Mouse (Mus musculus): ENCODE measurements around the gene Kif1a. TPM values are rescaled to one million over a fixed set of nuclear protein-coding genes. Genes with fewer than 3 reads are reported as not detected.

The Kif1a gene
- polyA plus RNA-seq (2012; rRNA removed): 290 and 291 TPM in 2 replicates

DNA sequence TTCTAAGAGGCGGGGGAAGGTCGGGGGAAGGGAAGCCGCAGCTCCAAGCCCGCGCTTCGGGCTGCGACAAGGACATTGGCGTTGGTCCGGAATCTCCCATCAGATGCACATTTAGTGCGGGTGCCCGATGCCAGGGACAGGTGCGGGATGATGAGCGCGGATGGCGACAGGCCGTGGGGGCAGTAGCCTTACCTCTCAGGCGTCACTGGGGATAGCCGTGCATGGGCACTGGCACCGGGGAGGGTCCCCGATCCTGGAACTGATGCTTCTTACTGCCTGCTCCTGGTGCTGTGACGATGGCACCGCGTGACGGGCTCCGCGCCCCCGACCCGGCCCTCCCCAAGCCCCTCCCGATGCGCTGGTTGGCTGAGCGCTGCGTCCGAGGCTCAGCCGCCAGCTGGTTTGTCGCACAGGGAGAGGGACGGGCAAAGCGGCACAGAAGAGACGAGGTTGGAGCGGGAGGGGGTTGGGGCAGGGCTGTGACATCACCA is at the start of gene Kif1a:
Kif1a (minus strand) TSS at position 381 of the 491 bp plus-strand sequence.
- peaks cover 19% of the 10 kb centered on the region for H3K4me1 ChIP-seq (ENCODE audit: control insufficient read depth, insufficient read depth, low read length)
- peak within 1 kb of the TSS; percentile 73 for H3K27ac ChIP-seq (ENCODE audit: insufficient read depth, low read length)
- peak within 1 kb of the TSS; percentile 61 for H3K4me3 ChIP-seq (replicated peaks; ENCODE audit: insufficient read depth, low read depth, low read length)
- TF ChIP-seq POLR2A (IDR thresholded peaks at IDR 0.05; ENCODE audit: borderline replicate concordance, insufficient read depth, low read length): peak; percentile 82
- TF ChIP-seq CTCF (IDR thresholded peaks at IDR 0.05; ENCODE audit: borderline replicate concordance, insufficient read depth, low read depth, low read length): no peak
- no peaks in the 10 kb centered on the region for H3K27me3 ChIP-seq (ENCODE audit: control insufficient read depth, insufficient read depth, low read length)
- peak; percentile 91 to 94 for DNase-seq
- WGBS: under 1% methylated on average over 37 of the region's 39 CpGs

DNA sequence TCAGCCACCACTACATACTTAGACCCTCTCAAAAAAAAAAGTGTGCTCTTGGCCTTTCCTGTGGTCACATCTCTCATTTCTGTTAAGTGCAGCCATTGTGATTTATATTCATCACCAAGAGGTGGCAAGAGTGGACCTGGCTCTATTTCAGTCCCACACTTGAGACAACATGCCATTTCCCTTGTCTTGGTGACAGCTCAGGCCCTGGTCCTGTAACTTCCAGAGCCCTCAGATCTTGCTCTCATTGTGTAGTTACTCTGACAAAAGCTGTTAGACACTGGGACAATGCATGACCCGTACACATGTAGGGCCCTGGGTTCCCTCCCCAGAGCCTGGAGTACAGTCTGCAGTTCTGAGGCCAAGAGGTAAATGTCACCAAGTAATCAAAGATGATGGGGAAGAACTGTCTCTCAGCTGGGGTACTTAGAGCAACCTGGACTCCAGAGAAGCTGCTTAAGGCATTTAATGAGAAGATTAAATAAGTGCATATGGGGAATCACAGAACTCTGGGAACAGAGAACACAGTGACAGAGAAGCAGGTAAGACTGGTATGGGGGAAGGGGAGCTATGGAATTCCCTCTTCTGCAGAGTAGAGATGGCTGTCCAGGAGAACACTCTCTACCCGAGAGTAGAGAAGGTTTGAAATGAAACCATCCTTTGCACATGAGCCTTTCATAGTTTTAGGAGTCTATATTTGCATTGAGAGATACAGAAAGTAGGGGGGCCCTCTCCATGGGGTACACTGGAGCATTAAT is 49.3 kb upstream of the Kif1a start:
- Histone ChIP-seq H3K4me3 (replicated peaks; ENCODE audit: insufficient read depth, low read depth, low read length) (no peak overlapping the region), H3K27me3 (ENCODE audit: control insufficient read depth, insufficient read depth, low read length) (no peaks in the 10 kb centered on the region), H3K4me1 (ENCODE audit: control insufficient read depth, insufficient read depth, low read length) (no peaks in the 10 kb centered on the region), H3K27ac (ENCODE audit: insufficient read depth, low read length) (no peak overlapping the region)
- TF ChIP-seq CTCF (IDR thresholded peaks at IDR 0.05; ENCODE audit: borderline replicate concordance, insufficient read depth, low read depth, low read length): no peak
- no peak for TF ChIP-seq POLR2A (IDR thresholded peaks at IDR 0.05; ENCODE audit: borderline replicate concordance, insufficient read depth, low read length)
- 63% methylated on average over 2 of the region's 2 CpGs for WGBS
- DNase-seq: no peak

- TF ChIP-seq CTCF (IDR thresholded peaks at IDR 0.05; ENCODE audit: borderline replicate concordance, insufficient read depth, low read depth, low read length) (no peak), POLR2A (IDR thresholded peaks at IDR 0.05; ENCODE audit: borderline replicate concordance, insufficient read depth, low read length) (no peak)
- Histone ChIP-seq H3K27me3 (ENCODE audit: control insufficient read depth, insufficient read depth, low read length) (no peaks in the 10 kb centered on the region), H3K4me3 (replicated peaks; ENCODE audit: insufficient read depth, low read depth, low read length) (no peak overlapping the region), H3K4me1 (ENCODE audit: control insufficient read depth, insufficient read depth, low read length) (no peaks in the 10 kb centered on the region), H3K27ac (ENCODE audit: insufficient read depth, low read length) (no peak overlapping the region)
- WGBS: 25% methylated on average over 9 of the region's 9 CpGs
- no peak for DNase-seq
These were observed 42.4 kb upstream of the Kif1a start for GRCm38 (mm10) chr1:93144176-93144575.

DNA sequence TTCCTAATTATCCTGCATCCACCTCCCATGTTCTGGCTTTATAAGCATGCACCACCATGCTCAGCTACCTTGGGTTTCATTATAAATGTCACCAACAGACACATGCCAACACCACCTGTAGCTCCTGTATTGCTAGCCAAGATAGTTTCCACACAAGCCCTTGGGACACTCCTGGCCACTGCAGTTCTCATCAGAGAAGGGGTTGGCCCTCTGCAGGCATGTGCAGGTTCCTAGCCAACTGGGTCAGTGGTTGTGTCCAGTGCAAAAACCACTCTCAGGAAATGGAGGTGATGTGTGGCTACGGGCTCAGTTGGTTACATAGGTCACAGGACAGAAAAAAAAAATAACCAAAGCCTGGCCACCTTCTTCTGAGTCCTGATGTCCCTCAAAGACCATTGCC is 41.1 kb upstream of the Kif1a start:
- TF ChIP-seq CTCF (IDR thresholded peaks at IDR 0.05; ENCODE audit: borderline replicate concordance, insufficient read depth, low read depth, low read length): no peak
- no peak for TF ChIP-seq POLR2A (IDR thresholded peaks at IDR 0.05; ENCODE audit: borderline replicate concordance, insufficient read depth, low read length)
- H3K4me1 ChIP-seq (ENCODE audit: control insufficient read depth, insufficient read depth, low read length): no peaks in the 10 kb centered on the region
- no peak overlapping the region for H3K27ac ChIP-seq (ENCODE audit: insufficient read depth, low read length)
- 91% methylated on average over 1 of the region's 1 CpGs for WGBS
- no peak for DNase-seq
- no peaks in the 10 kb centered on the region for H3K27me3 ChIP-seq (ENCODE audit: control insufficient read depth, insufficient read depth, low read length)
- H3K4me3 ChIP-seq (replicated peaks; ENCODE audit: insufficient read depth, low read depth, low read length): no peak overlapping the region

- DNase-seq: no peak
- no peak overlapping the region for H3K27ac ChIP-seq (ENCODE audit: insufficient read depth, low read length)
- no peaks in the 10 kb centered on the region for H3K27me3 ChIP-seq (ENCODE audit: control insufficient read depth, insufficient read depth, low read length)
- 71% methylated on average over 7 of the region's 7 CpGs for WGBS
- H3K4me3 ChIP-seq (replicated peaks; ENCODE audit: insufficient read depth, low read depth, low read length): no peak overlapping the region
- no peak for TF ChIP-seq POLR2A (IDR thresholded peaks at IDR 0.05; ENCODE audit: borderline replicate concordance, insufficient read depth, low read length)
- TF ChIP-seq CTCF (IDR thresholded peaks at IDR 0.05; ENCODE audit: borderline replicate concordance, insufficient read depth, low read depth, low read length): no peak
- no peaks in the 10 kb centered on the region for H3K4me1 ChIP-seq (ENCODE audit: control insufficient read depth, insufficient read depth, low read length)
These were observed 38.0 kb upstream of the Kif1a start for GRCm38 (mm10) chr1:93139713-93140112.

DNA sequence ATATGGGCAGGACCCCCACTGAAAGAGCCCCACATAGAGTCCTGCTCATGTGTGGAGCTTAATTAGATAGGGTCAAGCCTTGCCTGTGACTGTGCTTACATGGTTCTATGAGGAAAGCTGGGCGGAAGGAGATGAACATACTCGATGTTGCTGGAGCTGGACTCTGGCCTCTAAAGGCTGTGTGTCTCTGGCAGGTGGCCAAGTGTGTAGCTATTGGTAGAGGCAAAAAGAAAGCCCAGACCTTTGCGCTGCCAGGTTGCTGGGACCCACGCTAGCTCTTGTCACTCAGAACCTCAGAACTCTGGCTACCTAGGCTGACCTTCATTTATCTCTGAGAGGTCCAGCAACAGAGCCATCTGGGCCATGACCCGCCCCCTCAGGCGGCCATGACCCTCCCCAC is 36.8 kb upstream of the Kif1a start:
- TF ChIP-seq POLR2A (IDR thresholded peaks at IDR 0.05; ENCODE audit: borderline replicate concordance, insufficient read depth, low read length) (no peak), CTCF (IDR thresholded peaks at IDR 0.05; ENCODE audit: borderline replicate concordance, insufficient read depth, low read depth, low read length) (no peak)
- DNase-seq: no peak
- WGBS: 52% methylated on average over 6 of the region's 6 CpGs
- Histone ChIP-seq H3K27me3 (ENCODE audit: control insufficient read depth, insufficient read depth, low read length) (no peaks in the 10 kb centered on the region), H3K4me3 (replicated peaks; ENCODE audit: insufficient read depth, low read depth, low read length) (no peak overlapping the region), H3K4me1 (ENCODE audit: control insufficient read depth, insufficient read depth, low read length) (no peaks in the 10 kb centered on the region), H3K27ac (ENCODE audit: insufficient read depth, low read length) (no peak overlapping the region)

GRCm38 (mm10) chr1:93135036-93135526 is 33.3 kb upstream of the Kif1a start, which contains the start of gene Agxt:
Gene Agxt, plus strand, starts transcription at chr1:93135240.
- Histone ChIP-seq H3K27ac (ENCODE audit: insufficient read depth, low read length) (no peak within 1 kb of the TSS), H3K27me3 (ENCODE audit: control insufficient read depth, insufficient read depth, low read length) (no peaks in the 10 kb centered on the region), H3K4me3 (replicated peaks; ENCODE audit: insufficient read depth, low read depth, low read length) (no peak within 1 kb of the TSS), H3K4me1 (ENCODE audit: control insufficient read depth, insufficient read depth, low read length) (no peaks in the 10 kb centered on the region)
- 88% methylated on average over 12 of the region's 12 CpGs for WGBS
- no peak for DNase-seq
- TF ChIP-seq POLR2A (IDR thresholded peaks at IDR 0.05; ENCODE audit: borderline replicate concordance, insufficient read depth, low read length) (no peak), CTCF (IDR thresholded peaks at IDR 0.05; ENCODE audit: borderline replicate concordance, insufficient read depth, low read depth, low read length) (no peak)

DNA sequence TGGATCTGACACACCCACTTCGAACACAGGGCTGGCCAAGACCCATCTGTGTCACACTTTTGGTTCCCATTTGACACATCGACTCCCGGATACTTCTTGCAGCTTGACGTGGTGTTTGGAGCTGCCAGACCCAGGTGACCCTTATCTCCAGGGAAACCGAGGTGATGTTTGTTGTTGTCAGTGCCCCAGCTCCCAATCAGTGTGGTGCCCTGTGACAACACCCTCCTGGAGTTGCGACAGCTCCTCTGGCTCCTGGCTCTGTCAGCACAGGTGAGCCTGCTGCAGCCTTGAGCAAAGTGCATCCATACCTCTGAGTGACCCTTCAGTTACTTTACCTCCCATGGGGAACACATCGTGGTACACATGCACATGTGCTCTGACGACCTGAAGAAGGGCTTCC is 30.9 kb upstream of the Kif1a start:
- Histone ChIP-seq H3K4me1 (ENCODE audit: control insufficient read depth, insufficient read depth, low read length) (no peaks in the 10 kb centered on the region), H3K4me3 (replicated peaks; ENCODE audit: insufficient read depth, low read depth, low read length) (no peak overlapping the region), H3K27me3 (ENCODE audit: control insufficient read depth, insufficient read depth, low read length) (no peaks in the 10 kb centered on the region), H3K27ac (ENCODE audit: insufficient read depth, low read length) (no peak overlapping the region)
- TF ChIP-seq POLR2A (IDR thresholded peaks at IDR 0.05; ENCODE audit: borderline replicate concordance, insufficient read depth, low read length): no peak
- no peak for TF ChIP-seq CTCF (IDR thresholded peaks at IDR 0.05; ENCODE audit: borderline replicate concordance, insufficient read depth, low read depth, low read length)
- DNase-seq: no peak
- WGBS: 63% methylated on average over 8 of the region's 8 CpGs

Measured in cerebellum, adult 2 months (tissue).